Mouse (Mus musculus): ENCODE results near the gene Nktr. TPM values are rescaled to one million over a fixed set of nuclear protein-coding genes. Genes with fewer than 3 reads are reported as not detected.

The Nktr gene
- total RNA-seq (2021), result 90.6 and 90.8 TPM in 2 replicates
- long read RNA-seq, partial matches to known transcripts, result 7 of 17 reads
- long read RNA-seq, other reads (novel, unspliced or antisense), result 10 of 17 reads

DNA sequence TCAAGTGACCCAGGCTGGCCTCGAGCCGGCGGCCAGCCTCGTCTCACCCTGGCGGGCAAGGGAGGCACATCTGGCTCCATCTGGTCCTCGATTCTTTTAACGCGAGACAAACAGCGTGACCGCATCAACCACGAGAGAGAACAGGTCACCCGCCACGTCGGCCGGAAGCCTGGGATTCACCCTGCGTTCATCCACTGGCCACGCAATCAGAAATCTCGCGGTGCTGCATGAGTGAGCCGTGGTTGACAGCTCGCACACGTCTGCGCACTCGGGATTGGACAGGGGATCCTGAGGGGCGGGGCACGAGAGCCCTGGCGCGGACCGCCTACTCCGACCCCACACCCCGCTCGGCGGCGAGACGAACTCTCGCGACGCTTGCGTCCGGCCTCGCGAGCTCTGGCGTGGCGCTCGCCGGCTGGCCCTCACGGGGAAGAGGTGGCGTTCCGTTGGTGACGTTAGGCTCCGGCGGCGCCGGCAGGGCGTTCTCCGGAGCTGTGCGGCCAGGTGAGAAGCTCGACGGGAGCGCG, at the start of gene Nktr:
Gene Nktr (plus strand): TSS at position 378 of the 527 bp plus-strand sequence.
- DNase-seq, result peak; percentile 97

- DNase-seq, result peak; percentile 67
Observed at GRCm38 (mm10) chr9:121669348-121669791, 49.6 kb upstream of the Nktr start.

GRCm38 (mm10) chr9:121671300-121671699, 47.7 kb upstream of the Nktr start:
- no peak for DNase-seq

- no peak for DNase-seq
Observed at GRCm38 (mm10) chr9:121672311-121672710, 46.7 kb upstream of the Nktr start.

GRCm38 (mm10) chr9:121673716-121674115, 45.3 kb upstream of the Nktr start:
- no peak for DNase-seq

DNA sequence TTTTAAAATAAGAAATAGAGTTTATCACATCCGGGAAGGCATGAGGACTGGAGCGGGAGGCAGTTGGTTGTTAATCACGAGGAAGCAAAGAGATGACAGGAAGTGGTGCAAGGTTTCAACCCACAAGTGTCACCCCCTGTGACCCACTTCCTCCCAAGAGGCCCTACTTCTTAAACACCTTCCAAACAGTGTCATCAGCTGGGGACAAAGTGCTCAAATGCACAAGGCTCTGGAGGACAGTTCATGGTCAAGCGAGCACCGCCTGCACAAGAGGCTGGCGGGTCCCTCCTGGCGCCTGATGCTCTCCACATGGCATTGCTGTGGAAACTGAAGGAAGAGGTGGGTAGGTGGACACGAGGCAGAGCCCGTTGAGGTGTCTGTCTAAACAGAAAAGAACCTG, 44.0 kb upstream of the Nktr start:
- DNase-seq, result no peak

DNA sequence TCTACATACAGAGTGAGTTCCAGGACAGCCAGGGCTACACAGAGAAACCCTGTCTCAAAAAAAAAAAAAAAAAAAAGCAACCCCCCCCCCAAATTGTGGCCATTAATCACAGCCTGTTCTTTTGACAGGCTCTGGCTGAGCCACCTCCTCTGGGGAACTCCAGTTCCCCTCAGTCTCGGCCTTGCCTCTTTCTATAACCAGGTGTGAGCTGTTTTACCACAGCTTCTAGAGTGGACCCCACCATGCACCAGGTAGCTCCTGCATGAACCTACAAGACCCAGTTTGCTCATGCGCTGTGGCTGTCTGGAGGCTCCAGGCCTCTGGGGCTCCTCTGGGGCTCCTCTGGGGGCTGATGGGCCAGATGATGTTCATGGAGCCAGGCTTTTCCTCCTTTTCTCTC, 43.4 kb upstream of the Nktr start:
- DNase-seq, result no peak

DNA sequence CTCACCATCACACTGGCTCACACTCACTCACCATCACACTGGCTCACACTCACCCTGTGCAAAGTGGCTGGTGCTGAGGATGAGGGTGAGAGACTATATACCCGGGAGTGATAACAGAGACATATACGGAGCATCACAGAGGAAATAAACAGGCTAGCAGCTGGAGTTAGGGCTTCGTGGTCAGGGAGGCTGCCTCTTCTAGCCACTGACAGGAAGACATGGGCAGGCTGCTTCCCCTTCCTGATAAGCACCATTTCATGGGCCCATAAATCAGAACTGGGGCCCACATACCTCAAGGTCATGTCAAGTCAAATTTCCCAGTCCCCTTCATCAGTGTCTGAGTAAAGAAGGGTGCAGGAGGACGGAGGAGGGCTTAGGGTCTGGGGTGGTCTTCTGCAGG, 41.9 kb upstream of the Nktr start:
- no peak for DNase-seq

- DNase-seq, result no peak
Observed at GRCm38 (mm10) chr9:121677476-121677875, 41.5 kb upstream of the Nktr start.

DNA sequence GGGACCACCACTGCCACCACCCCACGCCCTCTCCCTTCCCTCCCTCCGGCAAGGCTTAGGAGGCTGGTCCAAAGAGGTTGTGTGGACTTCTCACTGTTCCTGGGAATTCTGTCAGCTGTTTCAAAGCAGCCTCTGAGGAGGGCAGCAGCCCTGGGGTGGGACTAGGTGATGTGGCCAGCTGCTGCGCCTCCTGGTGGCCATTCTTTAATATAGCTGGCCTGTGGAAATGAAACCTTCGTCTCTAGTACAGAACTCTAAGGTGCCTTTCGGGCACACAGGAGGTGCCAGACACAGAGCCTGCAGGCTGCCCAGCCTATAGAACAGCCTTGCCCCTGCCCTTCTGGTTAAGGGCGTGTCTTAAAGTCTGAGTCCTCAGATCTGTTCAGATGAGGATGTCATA, 39.4 kb upstream of the Nktr start:
- peak; percentile 34 for DNase-seq

DNA sequence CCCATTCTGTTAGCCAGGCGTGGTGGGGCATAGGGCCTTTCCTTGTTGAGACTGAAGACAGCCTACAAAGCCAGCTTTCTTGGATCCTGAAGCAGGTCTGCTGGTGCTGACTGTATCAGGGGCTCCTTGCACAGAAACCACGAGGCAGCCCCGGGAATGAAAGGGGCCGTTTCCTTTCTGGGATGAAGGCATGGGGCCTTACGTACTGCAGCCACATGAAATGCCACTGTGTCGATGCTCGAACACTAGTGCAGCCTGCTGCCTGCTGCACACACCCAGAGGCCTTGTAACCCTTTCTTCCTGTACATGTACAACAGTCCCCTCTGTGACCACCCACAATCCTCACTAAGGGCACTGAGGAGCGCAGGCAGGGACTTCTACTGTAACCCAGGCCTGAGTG, 37.8 kb upstream of the Nktr start:
- DNase-seq, result no peak

DNA sequence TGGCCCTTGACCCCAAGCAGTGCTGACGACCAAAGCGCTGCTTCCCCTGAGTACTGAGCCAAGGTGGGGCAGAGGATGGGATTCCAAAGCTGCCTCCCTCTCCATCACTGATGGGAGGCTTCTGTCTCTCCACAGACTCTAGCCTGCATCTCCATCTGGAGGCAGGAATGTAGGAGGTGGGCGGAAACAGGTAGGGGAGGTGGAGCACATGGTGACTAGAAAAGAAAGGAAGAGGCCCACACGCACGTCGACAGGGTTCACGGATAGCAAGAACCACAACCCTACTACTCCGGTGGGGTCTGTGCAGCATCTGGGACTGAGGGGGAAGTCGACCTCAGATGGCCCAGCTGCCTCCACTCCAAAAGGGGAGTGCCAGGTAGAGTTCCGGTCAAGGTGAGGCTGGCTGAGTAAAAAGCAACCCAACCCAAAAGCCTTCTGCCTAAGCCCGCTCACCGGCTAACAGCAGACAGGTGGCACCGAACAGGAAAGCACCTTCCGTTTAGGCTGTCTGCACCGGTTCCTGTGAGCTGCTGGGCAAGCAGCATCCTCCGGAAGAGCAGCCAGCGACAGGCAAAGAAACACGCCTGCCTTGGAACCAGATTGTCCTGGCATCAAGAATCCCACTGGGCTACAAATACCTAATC, 36.8 kb upstream of the Nktr start:
- no peak for DNase-seq

GRCm38 (mm10) chr9:121684702-121685101, 34.3 kb upstream of the Nktr start:
- no peak for DNase-seq

DNA sequence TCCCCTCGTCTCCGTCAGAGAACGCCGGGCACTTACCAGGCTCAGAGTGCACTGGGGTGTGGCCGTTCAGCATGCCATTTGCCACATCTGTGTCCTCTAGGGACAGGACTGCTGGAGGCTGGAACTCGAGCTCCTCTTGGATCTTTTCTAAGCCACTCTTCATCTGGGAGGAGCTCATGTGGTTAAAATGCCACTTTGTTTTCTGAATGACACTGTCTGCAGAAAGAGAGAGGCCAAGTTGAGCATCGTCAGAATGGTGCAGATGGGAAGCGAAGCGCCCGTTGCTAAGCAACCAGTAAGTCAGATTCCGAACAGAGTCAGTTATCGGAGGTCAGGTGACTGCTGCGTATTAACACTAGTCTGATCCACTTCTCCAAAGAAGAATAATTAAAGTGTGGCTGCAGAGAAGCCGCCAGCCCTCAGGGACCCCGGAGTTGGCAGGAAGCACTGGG, 28.7 kb upstream of the Nktr start:
- no peak for DNase-seq

- no peak for DNase-seq
Observed at GRCm38 (mm10) chr9:121690734-121691133, 28.2 kb upstream of the Nktr start.

- no peak for DNase-seq
Observed at GRCm38 (mm10) chr9:121694736-121695135, 24.2 kb upstream of the Nktr start.

DNA sequence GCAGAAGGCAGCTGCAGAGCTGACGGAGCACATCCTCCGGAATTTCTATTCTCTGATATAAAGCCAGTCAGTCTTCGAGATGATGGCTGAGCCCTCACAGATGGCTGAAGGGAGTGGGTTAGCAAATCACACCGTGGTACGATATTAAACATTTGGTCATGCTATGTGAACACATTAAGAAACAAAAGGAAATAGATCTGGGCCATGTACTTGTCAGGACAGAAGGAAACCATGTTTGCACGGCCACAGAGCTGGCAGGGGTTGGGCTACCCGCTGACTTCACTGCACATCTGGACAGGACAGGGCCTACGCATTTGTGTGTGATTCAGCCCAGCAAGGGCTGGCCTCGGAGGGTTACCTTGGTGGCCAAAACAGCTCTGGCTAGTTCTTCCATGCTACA, 22.3 kb upstream of the Nktr start:
- no peak for DNase-seq

GRCm38 (mm10) chr9:121697150-121698049, 21.6 kb upstream of the Nktr start:
- DNase-seq, result peak; percentile 65

DNA sequence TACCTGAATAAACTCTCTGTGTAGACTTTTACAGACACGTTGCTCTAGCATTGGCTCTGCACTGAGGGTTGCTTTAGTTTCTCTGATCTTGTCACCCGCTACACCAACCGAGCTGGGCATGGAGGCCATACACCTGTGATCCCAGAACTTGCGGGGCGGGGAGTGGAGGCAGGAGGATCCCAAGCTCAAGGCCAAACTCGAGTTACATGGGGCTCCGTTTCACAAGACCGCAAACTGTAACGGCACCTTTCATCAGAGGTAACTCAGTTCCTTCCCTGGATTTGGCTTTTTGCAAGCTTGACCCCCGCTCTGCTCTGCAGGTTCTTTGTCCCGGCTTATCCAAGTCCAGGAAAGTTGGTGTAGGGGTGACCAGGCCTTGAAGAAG, 14.7 kb upstream of the Nktr start:
- no peak for DNase-seq

DNA sequence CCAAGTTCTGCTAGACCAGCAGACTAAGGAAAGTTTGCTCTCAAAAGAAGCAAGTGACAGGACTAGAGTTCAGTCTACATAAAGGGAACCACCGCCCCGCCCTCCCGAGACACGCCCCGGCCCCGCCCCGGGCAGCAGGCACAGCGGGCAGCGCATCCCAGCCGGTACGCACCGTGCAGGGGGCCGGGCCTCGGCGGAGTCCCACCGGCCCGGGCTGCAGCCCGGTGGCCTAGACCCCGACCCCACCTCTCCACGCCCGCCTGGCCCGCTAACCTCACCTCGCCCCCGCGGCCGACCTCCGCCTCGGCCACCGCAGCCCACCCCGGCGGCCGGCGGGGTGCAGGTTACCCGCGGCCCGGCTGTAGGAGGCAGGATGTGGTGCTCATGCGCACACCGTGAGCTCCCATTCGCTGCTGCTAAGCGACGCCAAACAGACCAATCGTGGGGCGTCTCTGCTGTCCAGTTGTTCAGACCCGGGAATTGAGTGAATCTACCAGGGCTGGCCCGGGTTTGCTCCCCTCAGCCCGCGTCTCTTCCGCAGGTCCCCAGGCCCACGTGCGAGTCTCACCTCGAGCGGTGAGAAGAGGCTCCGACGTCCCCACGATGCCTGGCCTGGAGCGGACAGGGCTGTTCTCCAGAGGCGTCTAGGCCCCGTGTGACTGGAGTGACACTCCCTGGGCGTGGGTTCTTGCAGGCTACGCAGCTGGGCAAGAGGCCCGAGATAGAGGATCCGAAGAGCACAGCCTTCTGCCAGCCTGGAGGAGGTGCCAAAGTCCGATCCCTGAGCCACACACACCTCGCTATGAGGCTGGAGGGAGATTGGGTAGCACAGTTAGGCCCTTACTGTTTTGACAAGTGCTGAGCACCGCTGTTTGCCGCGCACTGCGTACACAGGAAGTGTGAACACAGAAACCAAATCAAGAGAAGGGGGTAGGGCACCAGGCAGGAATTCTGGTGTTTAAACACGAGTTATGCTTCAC, 14.0 kb upstream of the Nktr start, which contains the start of gene Sec22c:
Gene Sec22c (minus strand): TSS at position 845 of the 980 bp plus-strand sequence.
- DNase-seq, result peak; percentile 91

GRCm38 (mm10) chr9:121706029-121706675, 12.8 kb upstream of the Nktr start:
- DNase-seq, result no peak
